Mouse (Mus musculus): Measurements from ENCODE around the gene AF067061. TPM values are rescaled to one million over a fixed set of nuclear protein-coding genes. Genes with fewer than 3 reads are reported as not detected.
"Not testable (repeated sequence)": the region's sequence is repeated elsewhere in the genome, so short reads cannot be mapped to it uniquely, and the experiment has no call there.

Gene AF067061
- polyA plus RNA-seq, 1 experiment from 2014 or later, result not detected

DNA sequence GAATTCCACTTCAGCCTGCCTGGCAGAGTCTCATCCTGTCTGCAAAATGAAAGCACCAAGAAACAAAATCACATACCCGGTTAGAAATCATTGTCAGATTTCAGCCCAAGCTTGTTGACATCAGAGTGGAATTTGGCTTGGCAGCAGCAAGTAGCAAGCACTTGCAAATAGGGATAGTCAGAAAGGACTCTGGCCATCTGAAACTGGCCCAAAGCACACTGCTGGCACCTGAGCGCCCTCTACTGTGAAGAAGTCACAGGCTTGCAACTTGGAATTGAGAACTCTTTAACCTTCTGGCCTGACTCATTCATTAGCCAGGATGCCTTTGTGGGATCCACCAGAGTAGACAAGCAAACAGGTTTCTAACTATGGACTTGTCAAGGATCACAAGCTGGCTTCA, 14.9 kb downstream of the AF067061 start:
- WGBS, result 24% methylated on average over 2 of the region's 2 CpGs
- not testable (repeated sequence) for H3K36me3 ChIP-seq (ENCODE audit: insufficient read depth)

DNA sequence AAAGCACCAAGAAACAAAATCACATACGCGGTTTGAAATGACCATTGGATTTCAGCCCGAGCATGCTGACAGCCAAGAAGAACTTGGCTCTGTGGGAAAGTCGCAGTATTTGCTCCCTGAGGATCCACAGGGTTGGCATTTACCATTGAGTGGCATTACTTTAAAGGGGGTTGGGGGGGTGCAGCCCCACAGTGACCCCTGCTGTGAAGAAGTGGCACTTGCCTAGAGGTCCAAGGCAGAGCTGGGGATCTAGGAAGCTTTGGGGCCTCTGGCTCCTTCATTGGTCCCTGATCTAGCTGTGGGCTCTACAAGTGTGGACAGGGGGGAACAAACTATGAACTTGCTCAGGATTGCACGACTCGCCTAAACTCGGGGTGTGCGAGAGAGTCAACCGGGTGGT, 15.9 kb downstream of the AF067061 start:
- H3K9me3 ChIP-seq (ENCODE audit: low read depth, low read length), result no peaks in the 10 kb centered on the region
- H3K4me1 ChIP-seq (ENCODE audit: insufficient read depth), result no peaks in the 10 kb centered on the region
- no peak overlapping the region for H3K4me2 ChIP-seq
- no peak overlapping the region for H3K9ac ChIP-seq
- no peak for ATAC-seq (ENCODE audit: insufficient read depth)
- no peak overlapping the region for H3K27ac ChIP-seq (ENCODE audit: low read depth)
- H3K4me3 ChIP-seq (ENCODE audit: low read depth, low read length), result no peak overlapping the region
- no peaks in the 10 kb centered on the region for H3K27me3 ChIP-seq (ENCODE audit: insufficient read depth, low read length)
- no peak for DNase-seq
- 86% methylated on average over 9 of the region's 9 CpGs for WGBS
- H3K36me3 ChIP-seq (ENCODE audit: insufficient read depth), result no peaks in the 10 kb centered on the region
- no peak for TF ChIP-seq CTCF (IDR thresholded peaks at IDR 0.05; ENCODE audit: low read depth)

More for the DNA sequence above, 14.9 kb downstream of the AF067061 start:
- not testable (repeated sequence) for H3K4me2 ChIP-seq; ATAC-seq (ENCODE audit: insufficient read depth); H3K9me3 ChIP-seq (ENCODE audit: low read depth, low read length); DNase-seq; H3K27ac ChIP-seq (ENCODE audit: low read depth); H3K4me1 ChIP-seq (ENCODE audit: insufficient read depth); H3K4me3 ChIP-seq (ENCODE audit: low read depth, low read length); H3K27me3 ChIP-seq (ENCODE audit: insufficient read depth, low read length); H3K9ac ChIP-seq

DNA sequence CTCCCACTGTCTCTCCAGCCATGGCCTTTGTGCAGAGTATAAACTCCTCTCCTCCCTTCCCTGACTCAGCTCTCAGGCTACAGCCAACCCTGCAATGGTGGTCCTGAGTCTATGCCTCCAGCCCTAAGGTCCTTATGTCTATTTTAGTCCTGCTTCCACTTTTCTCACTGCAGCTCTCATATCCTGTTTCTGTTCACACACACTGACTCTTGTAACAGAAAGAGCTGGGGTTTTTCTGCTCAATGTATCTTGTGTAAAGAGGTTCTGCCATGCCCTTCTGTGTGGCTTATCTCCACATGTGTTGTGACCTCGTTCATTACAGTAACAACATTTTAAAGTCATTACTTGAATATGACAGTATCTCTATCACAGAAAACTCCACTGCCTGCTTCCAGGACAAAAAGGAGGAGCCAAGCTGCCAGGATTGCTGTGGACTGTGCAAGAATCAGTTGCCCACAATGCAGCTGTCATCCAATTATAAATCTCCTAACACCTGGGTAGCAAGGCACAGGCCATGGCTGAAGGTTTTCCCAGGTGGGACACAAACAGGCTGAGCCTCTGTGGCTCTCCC, 36.5 kb downstream of the AF067061 start:
- H3K27me3 ChIP-seq (ENCODE audit: insufficient read depth, low read length), result no peaks in the 10 kb centered on the region
- H3K27ac ChIP-seq (ENCODE audit: low read depth), result no peak overlapping the region
- H3K36me3 ChIP-seq (ENCODE audit: insufficient read depth), result no peaks in the 10 kb centered on the region
- H3K9me3 ChIP-seq (ENCODE audit: low read depth, low read length), result no peaks in the 10 kb centered on the region
- no peaks in the 10 kb centered on the region for H3K4me1 ChIP-seq (ENCODE audit: insufficient read depth)
- H3K4me3 ChIP-seq (ENCODE audit: low read depth, low read length), result no peak overlapping the region
- WGBS, result 45% methylated on average over 1 of the region's 1 CpGs
- DNase-seq, result no peak
- TF ChIP-seq CTCF (IDR thresholded peaks at IDR 0.05; ENCODE audit: low read depth), result no peak
- no peak overlapping the region for H3K9ac ChIP-seq
- H3K4me2 ChIP-seq, result no peak overlapping the region
- ATAC-seq (ENCODE audit: insufficient read depth), result no peak

DNA sequence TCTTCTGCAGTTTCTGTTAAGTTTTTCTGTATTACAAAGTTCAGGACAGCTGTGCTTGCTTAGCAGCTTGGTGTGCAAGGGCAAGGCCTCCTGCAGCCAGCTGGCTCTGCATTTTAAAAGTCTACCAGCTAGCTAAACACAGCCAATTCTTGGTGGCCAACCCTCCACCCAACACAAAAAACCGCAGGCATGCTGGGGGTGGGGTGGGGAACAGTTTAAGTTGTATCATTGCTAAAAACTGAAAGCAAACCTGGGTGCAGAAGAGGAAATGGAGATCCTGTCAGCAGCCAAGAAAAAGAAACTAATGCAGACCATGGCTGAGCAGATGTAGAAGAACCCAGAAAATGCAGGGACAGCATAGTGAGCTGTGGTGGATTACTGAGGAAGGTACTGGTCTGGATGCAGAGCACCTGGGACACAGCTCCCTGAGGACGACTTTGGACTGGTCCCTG, 37.1 kb downstream of the AF067061 start, which contains the start of gene BC147527:
TSS of gene BC147527 (plus strand) at position 402 of the 452 bp plus-strand sequence.
- Histone ChIP-seq H3K9ac (no peak within 1 kb of the TSS), H3K27me3 (ENCODE audit: insufficient read depth, low read length) (no peaks in the 10 kb centered on the region), H3K27ac (ENCODE audit: low read depth) (no peak within 1 kb of the TSS), H3K9me3 (ENCODE audit: low read depth, low read length) (no peaks in the 10 kb centered on the region), H3K4me2 (no peak within 1 kb of the TSS), H3K36me3 (ENCODE audit: insufficient read depth) (no peaks in the 10 kb centered on the region), H3K4me1 (ENCODE audit: insufficient read depth) (no peaks in the 10 kb centered on the region), H3K4me3 (ENCODE audit: low read depth, low read length) (no peak within 1 kb of the TSS)
- DNase-seq (no peak), ATAC-seq (ENCODE audit: insufficient read depth) (no peak)
- WGBS, result 45% methylated on average over 2 of the region's 2 CpGs
- TF ChIP-seq CTCF (IDR thresholded peaks at IDR 0.05; ENCODE audit: low read depth), result no peak

DNA sequence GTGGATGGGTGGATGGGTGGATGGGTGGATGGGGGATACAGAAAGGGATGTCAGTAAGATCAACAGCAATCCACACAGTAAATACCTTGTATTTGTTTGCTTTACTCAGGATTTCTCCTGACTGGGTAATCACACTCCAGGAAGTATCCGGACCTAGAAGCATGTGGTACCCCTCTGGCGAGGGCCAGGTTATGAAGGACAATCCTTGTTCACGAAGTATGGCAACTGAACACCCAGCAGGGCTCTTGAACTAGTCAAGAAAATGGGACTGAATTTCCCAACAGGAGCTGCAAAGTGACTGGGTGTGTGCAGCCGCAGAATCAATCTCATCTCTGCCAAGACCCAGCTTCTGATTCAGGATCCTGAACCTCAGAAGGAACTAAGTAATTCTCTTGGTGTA, 37.9 kb downstream of the AF067061 start:
- no peak for TF ChIP-seq CTCF (IDR thresholded peaks at IDR 0.05; ENCODE audit: low read depth)
- no peak for ATAC-seq (ENCODE audit: insufficient read depth)
- 75% methylated on average over 4 of the region's 4 CpGs for WGBS

DNA sequence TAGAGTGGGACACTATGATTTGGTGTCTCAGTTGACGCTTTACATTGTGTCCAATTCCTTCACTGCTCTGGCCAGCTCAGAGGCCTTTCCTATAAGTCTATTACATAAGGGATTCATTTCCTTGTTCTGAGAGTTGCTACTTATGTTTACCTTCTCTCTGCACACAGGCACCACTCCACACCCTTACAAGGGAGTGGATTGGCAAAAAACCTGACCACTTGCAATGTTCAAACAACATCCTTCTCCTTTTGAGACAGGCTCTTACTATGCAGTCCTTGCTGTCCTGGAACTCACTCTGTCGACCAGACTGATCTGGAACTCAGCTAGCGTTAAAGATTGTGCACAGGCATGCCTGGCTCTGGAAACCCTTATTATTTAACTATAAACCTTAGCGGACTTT, 47.8 kb downstream of the AF067061 start:
- Histone ChIP-seq H3K4me2 (no peak overlapping the region), H3K36me3 (ENCODE audit: insufficient read depth) (no peaks in the 10 kb centered on the region), H3K27ac (ENCODE audit: low read depth) (no peak overlapping the region), H3K9me3 (ENCODE audit: low read depth, low read length) (no peaks in the 10 kb centered on the region), H3K4me1 (ENCODE audit: insufficient read depth) (no peaks in the 10 kb centered on the region), H3K9ac (no peak overlapping the region), H3K4me3 (ENCODE audit: low read depth, low read length) (no peak overlapping the region), H3K27me3 (ENCODE audit: insufficient read depth, low read length) (no peaks in the 10 kb centered on the region)
- 65% methylated on average over 4 of the region's 4 CpGs for WGBS
- no peak for DNase-seq
- ATAC-seq (ENCODE audit: insufficient read depth), result no peak
- TF ChIP-seq CTCF (IDR thresholded peaks at IDR 0.05; ENCODE audit: low read depth), result no peak

More for the DNA sequence above, 37.9 kb downstream of the AF067061 start:
- no peak overlapping the region for H3K27ac ChIP-seq (ENCODE audit: low read depth)
- no peak overlapping the region for H3K4me2 ChIP-seq
- H3K27me3 ChIP-seq (ENCODE audit: insufficient read depth, low read length), result no peaks in the 10 kb centered on the region
- no peaks in the 10 kb centered on the region for H3K4me1 ChIP-seq (ENCODE audit: insufficient read depth)
- no peak overlapping the region for H3K9ac ChIP-seq
- no peak overlapping the region for H3K4me3 ChIP-seq (ENCODE audit: low read depth, low read length)
- DNase-seq, result no peak
- no peaks in the 10 kb centered on the region for H3K36me3 ChIP-seq (ENCODE audit: insufficient read depth)
- no peaks in the 10 kb centered on the region for H3K9me3 ChIP-seq (ENCODE audit: low read depth, low read length)

DNA sequence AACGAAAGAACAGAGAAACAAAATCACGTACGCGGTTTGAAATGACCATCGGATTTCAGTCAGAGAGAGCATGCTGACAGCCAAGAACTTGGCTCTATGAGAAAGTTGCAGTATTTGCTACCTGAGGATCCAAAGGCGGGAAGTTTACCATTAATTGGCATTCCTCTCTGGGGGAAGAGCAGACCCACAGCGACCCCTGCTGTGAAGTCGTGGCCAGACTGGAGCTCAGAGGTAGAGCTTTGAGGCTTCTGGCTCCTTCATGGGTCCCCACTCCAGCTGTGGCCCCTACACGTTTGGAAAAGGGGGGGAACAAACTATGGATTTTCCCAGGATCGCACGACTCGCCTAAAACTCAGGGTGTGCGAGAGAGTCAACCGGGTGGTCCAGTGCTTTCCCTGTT, 50.7 kb downstream of the AF067061 start:
- Histone ChIP-seq H3K4me2 (peak overlapping the region; percentile 27; the same call in 1 of the 2 replicates), H3K4me3 (ENCODE audit: low read depth, low read length) (no peak overlapping the region)

More for the DNA sequence above, 50.7 kb downstream of the AF067061 start:
- Histone ChIP-seq H3K9me3 (ENCODE audit: low read depth, low read length) (no peaks in the 10 kb centered on the region), H3K27me3 (ENCODE audit: insufficient read depth, low read length) (no peaks in the 10 kb centered on the region), H3K36me3 (ENCODE audit: insufficient read depth) (no peaks in the 10 kb centered on the region), H3K9ac (no peak overlapping the region), H3K27ac (ENCODE audit: low read depth) (no peak overlapping the region), H3K4me1 (ENCODE audit: insufficient read depth) (no peaks in the 10 kb centered on the region)
- 36% methylated on average over 14 of the region's 14 CpGs for WGBS
- peak; percentile 60 for TF ChIP-seq CTCF (IDR thresholded peaks at IDR 0.05; ENCODE audit: low read depth)
- peak; percentile 53 for DNase-seq
- ATAC-seq (ENCODE audit: insufficient read depth), result no peak

Other genes with a start within 250 kb of the AF067061 start
- not detected in 2 replicates for gene Gm36079, start 236.1 kb upstream of the AF067061 start, polyA plus RNA-seq (2014; fragmentation: Nextera tagmentation; extraction: Ambion mirVana)
- gene Gm21188, start 210.9 kb upstream of the AF067061 start, polyA plus RNA-seq (2014; fragmentation: Nextera tagmentation; extraction: Ambion mirVana), result not detected in 2 replicates
- not detected in 2 replicates for gene Gm20767, start 122.9 kb upstream of the AF067061 start, polyA plus RNA-seq (2014; fragmentation: Nextera tagmentation; extraction: Ambion mirVana)
- gene Gm21818, start 90.7 kb upstream of the AF067061 start, polyA plus RNA-seq (2014; fragmentation: Nextera tagmentation; extraction: Ambion mirVana), result not detected in 2 replicates
- not detected in 2 replicates for gene Gm21762, start 47.2 kb upstream of the AF067061 start, polyA plus RNA-seq (2014; fragmentation: Nextera tagmentation; extraction: Ambion mirVana)
- gene Gm21731, start 24.0 kb upstream of the AF067061 start, polyA plus RNA-seq (2014; fragmentation: Nextera tagmentation; extraction: Ambion mirVana), result not detected in 2 replicates
- 0.11 and 0.15 TPM in 2 replicates for gene BC147527, start 37.3 kb downstream of the AF067061 start, polyA plus RNA-seq (2014; fragmentation: Nextera tagmentation; extraction: Ambion mirVana)
- not detected in 2 replicates for gene Tcstv3, start 53.8 kb downstream of the AF067061 start, polyA plus RNA-seq (2014; fragmentation: Nextera tagmentation; extraction: Ambion mirVana)

All from lung, embryonic 14.5 days (tissue).